13 mouse cellular contexts compared by ENCODE assay signal in genomic region chr19:17323006-17323688, GRCm38 (mm10). TPM values are rescaled to one million over a fixed set of nuclear protein-coding genes. Genes with fewer than 3 reads are reported as not detected.
DNase-seq lines count a peak whose midpoint lies in the region; ATAC-seq and TF ChIP-seq lines count a peak whose summit lies in the region.
"Had no signal": no experiment of that assay in that cellular context is flagged by ENCODE, and none has a peak within 500 bp of the region (broad histone marks: within the 10 kb centered on the region; RNA-seq: fewer than 3 reads in every experiment).

No protein-coding gene starts in this region.

- no peaks in the 10 kb centered on the region for H3K4me1 ChIP-seq in intestine, embryonic 15.5 days (replicated peaks)
- H3K4me1 ChIP-seq in intestine, postnatal 0 days (replicated peaks; ENCODE audit: control insufficient read depth, insufficient read depth, low read length): no peaks in the 10 kb centered on the region
- H3K4me1 ChIP-seq in liver, embryonic 13.5 days (replicated peaks): peaks cover 76% of the 10 kb centered on the region
- no peaks in the 10 kb centered on the region for H3K4me1 ChIP-seq in forebrain, embryonic 13.5 days

- intact Hi-C loops in left cerebral cortex, adult 2 months (cut with DNase I): no loop called here

- DNase-seq in c-Kit-positive CD71-positive TER-119-positive erythroid progenitor cells, embryonic 14.5 days (ENCODE audit: low spot score): peak; percentile 92
- DNase-seq in liver, embryonic 13.5 days: peak; percentile 86
- peak; percentile 76 to 80 for DNase-seq in spleen, postnatal 4 days (ENCODE audit: low spot score in 2 of 2)
- DNase-seq in urinary bladder, postnatal 36 days (ENCODE audit: low spot score in 2 of 2): no peak
- DNase-seq in left cerebral cortex, adult 2 months (ENCODE audit: extremely low spot score in 1 of 2, low spot score in 2 of 2): no peak
- DNase-seq: heart, adult 2 months; thymus, postnatal 4 days had no signal

- WGBS in intestine, embryonic 15.5 days: 74% methylated on average over 11 of the region's 11 CpGs
- WGBS in intestine, postnatal 0 days: 70% methylated on average over 11 of the region's 11 CpGs
- 12% methylated on average over 11 of the region's 11 CpGs for WGBS in liver, embryonic 13.5 days (ENCODE audit: insufficient replicate concordance)
- WGBS in forebrain, embryonic 13.5 days: 91% methylated on average over 11 of the region's 11 CpGs

- no peak overlapping the region for H3K9ac ChIP-seq in intestine, embryonic 15.5 days
- H3K9ac ChIP-seq in intestine, postnatal 0 days (ENCODE audit: low read depth, low read length): no peak overlapping the region
- peak overlapping the region; percentile 69 for H3K9ac ChIP-seq in liver, embryonic 13.5 days
- H3K9ac ChIP-seq in forebrain, embryonic 13.5 days: no peak overlapping the region

- no peak overlapping the region for H3K27ac ChIP-seq in intestine, embryonic 15.5 days
- H3K27ac ChIP-seq in intestine, postnatal 0 days (ENCODE audit: low read depth, low read length): no peak overlapping the region
- peak overlapping the region; percentile 99 for H3K27ac ChIP-seq in liver, embryonic 13.5 days
- H3K27ac ChIP-seq in forebrain, embryonic 13.5 days: no peak overlapping the region
- no peak overlapping the region for H3K27ac ChIP-seq in left cerebral cortex, adult 2 months
- H3K27ac ChIP-seq: heart, adult 2 months; layer of hippocampus, adult 2 months had no signal

- H3K9me3 ChIP-seq in intestine, embryonic 15.5 days: no peaks in the 10 kb centered on the region
- no peaks in the 10 kb centered on the region for H3K9me3 ChIP-seq in intestine, postnatal 0 days (ENCODE audit: control insufficient read depth)
- H3K9me3 ChIP-seq in liver, embryonic 13.5 days (replicated peaks): no peaks in the 10 kb centered on the region
- H3K9me3 ChIP-seq in forebrain, embryonic 13.5 days (replicated peaks): no peaks in the 10 kb centered on the region

- H3K4me2 ChIP-seq in intestine, embryonic 15.5 days (replicated peaks): no peak overlapping the region
- H3K4me2 ChIP-seq in intestine, postnatal 0 days (replicated peaks; ENCODE audit: low read depth): no peak overlapping the region
- H3K4me2 ChIP-seq in liver, embryonic 13.5 days: peak overlapping the region; percentile 66
- no peak overlapping the region for H3K4me2 ChIP-seq in forebrain, embryonic 13.5 days
- H3K4me2 ChIP-seq: midbrain, embryonic 11.5 days had no signal

- H3K36me3 ChIP-seq in intestine, embryonic 15.5 days: no peaks in the 10 kb centered on the region
- H3K36me3 ChIP-seq in intestine, postnatal 0 days (ENCODE audit: control insufficient read depth, insufficient read depth): no peaks in the 10 kb centered on the region
- H3K36me3 ChIP-seq in liver, embryonic 13.5 days: peaks cover 20% of the 10 kb centered on the region
- no peaks in the 10 kb centered on the region for H3K36me3 ChIP-seq in forebrain, embryonic 13.5 days (ENCODE audit: poor library complexity, severe bottlenecking)

- TF ChIP-seq CTCF in intestine, postnatal 0 days (IDR thresholded peaks at IDR 0.05; ENCODE audit: low read depth): no peak
- TF ChIP-seq CTCF in left cerebral cortex, adult 2 months (IDR thresholded peaks at IDR 0.05): no peak

- H3K4me3 ChIP-seq in intestine, embryonic 15.5 days (replicated peaks): no peak overlapping the region
- no peak overlapping the region for H3K4me3 ChIP-seq in intestine, postnatal 0 days (ENCODE audit: low read depth, low read length)
- peak overlapping the region; percentile 37 for H3K4me3 ChIP-seq in liver, embryonic 13.5 days (replicated peaks)
- no peak overlapping the region for H3K4me3 ChIP-seq in forebrain, embryonic 13.5 days
- no peak overlapping the region for H3K4me3 ChIP-seq in left cerebral cortex, adult 2 months
- H3K4me3 ChIP-seq: heart, adult 2 months; layer of hippocampus, adult 2 months had no signal

- ATAC-seq in intestine, embryonic 15.5 days: peak; percentile 91
- no peak for ATAC-seq in intestine, postnatal 0 days
- ATAC-seq in liver, embryonic 13.5 days (ENCODE audit: low read depth): peak; percentile 98
- no peak for ATAC-seq in forebrain, embryonic 13.5 days
- ATAC-seq: CD4-positive, CD25-positive, alpha-beta regulatory T cell, adult 4 months had no signal

- H3K27me3 ChIP-seq in intestine, embryonic 15.5 days (replicated peaks): no peaks in the 10 kb centered on the region
- H3K27me3 ChIP-seq in intestine, postnatal 0 days (replicated peaks; ENCODE audit: control insufficient read depth, insufficient read depth, low read length): no peaks in the 10 kb centered on the region
- no peaks in the 10 kb centered on the region for H3K27me3 ChIP-seq in liver, embryonic 13.5 days
- no peaks in the 10 kb centered on the region for H3K27me3 ChIP-seq in forebrain, embryonic 13.5 days

RNA-seq across cellular contexts. Expression of gene Gcnt1, which starts 49.5 kb away (rescaled TPM):
- polyA plus RNA-seq in intestine, embryonic 15.5 days (2015; fragmentation: Nextera tagmentation; extraction: Ambion mirVana): 4.3 and 5.1 TPM in 2 replicates
- polyA plus RNA-seq in intestine, postnatal 0 days (2015; fragmentation: Nextera tagmentation; extraction: Ambion mirVana): 1.1 and 1.4 TPM in 2 replicates
- 17.9 and 25.0 TPM in 2 replicates for polyA plus RNA-seq in liver, embryonic 13.5 days (2015; fragmentation: Nextera tagmentation; extraction: Ambion mirVana)
- 0.50 and 0.74 TPM in 2 replicates for polyA plus RNA-seq in forebrain, embryonic 13.5 days (2015; fragmentation: Nextera tagmentation; extraction: Ambion mirVana)
- 1 to 10 TPM; 2.1 to 2.4 TPM for total RNA-seq in left cerebral cortex, adult 2 months (2021)

Comparison
In these comparisons a context has a peak if more than half of its experiments do, and no peak if none do; other contexts are left out.
1. ATAC-seq: peak in intestine, embryonic 15.5 days (single experiment) and liver, embryonic 13.5 days (single experiment); none in intestine, postnatal 0 days (single experiment) and forebrain, embryonic 13.5 days (single experiment).
2. DNase-seq: peak in c-Kit-positive CD71-positive TER-119-positive erythroid progenitor cells, embryonic 14.5 days (single experiment), liver, embryonic 13.5 days (single experiment) and spleen, postnatal 4 days (2 of 2); none in urinary bladder, postnatal 36 days (0 of 2) and left cerebral cortex, adult 2 months (0 of 2).